ENCODE assay signal across 9 mouse cellular contexts in the genomic region with DNA sequence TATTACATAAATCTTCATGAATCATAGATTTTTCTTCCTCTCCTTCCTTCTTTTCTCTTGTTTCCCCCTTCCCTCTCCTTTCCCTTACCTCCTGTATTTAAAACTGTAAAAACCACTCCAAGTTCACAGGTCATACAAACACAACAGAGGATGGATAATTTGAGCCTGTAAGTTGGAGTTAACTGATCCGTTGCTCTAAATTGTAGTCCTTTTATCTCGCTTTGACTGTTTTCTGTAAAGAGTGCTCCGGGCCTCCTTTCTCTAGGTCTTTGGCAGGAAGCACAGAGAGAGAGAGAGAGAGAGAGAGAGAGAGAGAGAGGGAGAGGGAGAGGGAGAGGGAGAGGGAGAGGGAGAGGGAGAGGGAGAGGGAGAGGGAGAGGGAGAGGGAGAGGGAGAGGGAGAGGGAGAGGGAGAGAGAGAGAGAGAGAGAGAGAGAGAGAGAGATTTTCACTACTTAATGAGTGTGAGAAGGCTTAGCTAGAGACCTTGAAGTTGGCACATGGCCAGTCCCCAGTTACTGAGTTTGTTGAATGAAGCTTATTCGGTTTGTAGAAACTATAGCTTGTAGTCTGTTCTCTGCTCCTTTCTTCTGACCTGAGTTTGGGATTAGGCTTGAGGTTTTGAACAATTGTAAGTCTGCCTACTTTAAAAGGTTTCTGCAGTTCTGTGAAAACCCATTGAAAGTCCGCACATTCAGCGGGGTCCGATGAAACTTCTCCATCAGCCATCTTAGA.
DNase-seq lines count a peak whose midpoint lies in the region; ATAC-seq lines count a peak whose summit lies in the region.
"Had no signal": no experiment of that assay in that cellular context is flagged by ENCODE, and none has a peak within 500 bp of the region (broad histone marks: within the 10 kb centered on the region; RNA-seq: fewer than 3 reads in every experiment).

No protein-coding gene starts in this region.

- H3K4me3 ChIP-seq in forebrain, embryonic 16.5 days (replicated peaks; ENCODE audit: low read length), result no peak overlapping the region
- 0 out of 2 replicates have a peak overlapping the region, but pooled peaks have one; percentile 4 for H3K4me3 ChIP-seq in stomach, embryonic 16.5 days (replicated peaks; ENCODE audit: low read length)

- ATAC-seq in forebrain, embryonic 16.5 days, result peak; percentile 65
- peak; percentile 50; the same call in 1 of the 2 replicates for ATAC-seq in stomach, embryonic 16.5 days (ENCODE audit: insufficient read depth, low FRiP score)

- 0 out of 2 replicates have a peak, but pooled peaks cover 4% of the 10 kb centered on the region for H3K36me3 ChIP-seq in forebrain, embryonic 16.5 days (ENCODE audit: control insufficient read depth, insufficient read depth)
- no peaks in the 10 kb centered on the region for H3K36me3 ChIP-seq in stomach, embryonic 16.5 days (ENCODE audit: control insufficient read depth, insufficient read depth, low read length)
- H3K36me3 ChIP-seq: G1E had no signal

- H3K27ac ChIP-seq in forebrain, embryonic 16.5 days (ENCODE audit: low read length), result peak overlapping the region; percentile 78
- peak overlapping the region; percentile 78 for H3K27ac ChIP-seq in stomach, embryonic 16.5 days (ENCODE audit: low read length)

- H3K4me2 ChIP-seq in forebrain, embryonic 16.5 days (ENCODE audit: low read length), result peak overlapping the region; percentile 6; the same call in 1 of the 2 replicates
- peak overlapping the region; percentile 40 for H3K4me2 ChIP-seq in stomach, embryonic 16.5 days (ENCODE audit: low read depth, low read length)

- peak; percentile 14 for DNase-seq in kidney, adult 9 months
- DNase-seq in kidney, adult 18-20 months, result no peak
- DNase-seq in adrenal gland, postnatal 14 days, result peak; percentile 59
- peak; percentile 69 to 80 for DNase-seq in kidney, postnatal 4 days
- DNase-seq in spleen, postnatal 10 days (ENCODE audit: low spot score in 2 of 2), result no peak
- no peak for DNase-seq in cerebellum, adult 18-20 months

- no peak overlapping the region for H3K9ac ChIP-seq in forebrain, embryonic 16.5 days (replicated peaks; ENCODE audit: low read depth, low read length)
- H3K9ac ChIP-seq in stomach, embryonic 16.5 days (ENCODE audit: low read length), result peak overlapping the region; percentile 36; the same call in 1 of the 2 replicates

- H3K9me3 ChIP-seq in forebrain, embryonic 16.5 days (ENCODE audit: control insufficient read depth, low read length), result no peaks in the 10 kb centered on the region
- H3K9me3 ChIP-seq in stomach, embryonic 16.5 days (replicated peaks; ENCODE audit: control insufficient read depth, low read length), result no peaks in the 10 kb centered on the region
- H3K9me3 ChIP-seq: G1E had no signal

- H3K27me3 ChIP-seq in forebrain, embryonic 16.5 days (replicated peaks; ENCODE audit: control insufficient read depth, insufficient read depth, low read length), result no peaks in the 10 kb centered on the region
- no peaks in the 10 kb centered on the region for H3K27me3 ChIP-seq in stomach, embryonic 16.5 days (ENCODE audit: control insufficient read depth, insufficient read depth, low read length)

- WGBS in forebrain, embryonic 16.5 days, result 3% methylated on average over 7 of the region's 7 CpGs
- 22% methylated on average over 7 of the region's 7 CpGs for WGBS in stomach, embryonic 16.5 days

- H3K4me1 ChIP-seq in forebrain, embryonic 16.5 days (replicated peaks; ENCODE audit: control insufficient read depth, insufficient read depth, low read length), result peaks cover 23% of the 10 kb centered on the region
- H3K4me1 ChIP-seq in stomach, embryonic 16.5 days (ENCODE audit: control insufficient read depth, insufficient read depth, low read length), result peaks cover 14% of the 10 kb centered on the region

Comparison
In these comparisons a context has a peak if more than half of its experiments do, and no peak if none do; other contexts are left out.
1. DNase-seq: peak in kidney, adult 9 months (single experiment), adrenal gland, postnatal 14 days (single experiment) and kidney, postnatal 4 days (2 of 2); none in kidney, adult 18-20 months (single experiment), spleen, postnatal 10 days (0 of 2) and cerebellum, adult 18-20 months (0 of 2).